Mouse (Mus musculus): Measurements from ENCODE around the gene Mlec.

DNA sequence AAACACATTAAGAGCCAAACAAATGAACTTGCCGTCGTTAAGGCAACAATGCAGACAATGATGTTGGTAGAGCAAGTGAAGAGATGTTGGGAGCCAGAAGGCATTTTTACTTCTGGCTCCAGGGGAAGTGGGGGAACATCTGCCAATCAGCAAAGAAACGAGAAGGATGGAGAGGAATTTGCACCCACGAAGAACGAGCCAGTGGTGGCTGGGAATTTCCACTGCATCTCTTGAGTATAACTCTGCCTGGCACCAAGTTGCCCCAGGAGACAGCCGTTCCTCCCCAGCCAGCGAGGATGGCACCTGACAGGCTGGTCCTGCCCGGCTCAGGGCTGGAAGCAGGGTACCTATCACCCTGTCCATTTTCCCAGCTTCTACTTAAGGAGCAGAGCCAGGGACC lies 24.9 kb upstream of the Mlec start:
- TF ChIP-seq CTCF (conservative IDR thresholded peaks at IDR 0.05; ENCODE audit: insufficient read depth, insufficient read length, low read depth, low read length) (no peak), POLR2A (IDR thresholded peaks at IDR 0.05; ENCODE audit: low read depth, low read length) (no peak)

Measured in kidney, adult 2 months (tissue).